Mouse (Mus musculus): ENCODE measurements around the gene Wars.

The Wars gene

DNA sequence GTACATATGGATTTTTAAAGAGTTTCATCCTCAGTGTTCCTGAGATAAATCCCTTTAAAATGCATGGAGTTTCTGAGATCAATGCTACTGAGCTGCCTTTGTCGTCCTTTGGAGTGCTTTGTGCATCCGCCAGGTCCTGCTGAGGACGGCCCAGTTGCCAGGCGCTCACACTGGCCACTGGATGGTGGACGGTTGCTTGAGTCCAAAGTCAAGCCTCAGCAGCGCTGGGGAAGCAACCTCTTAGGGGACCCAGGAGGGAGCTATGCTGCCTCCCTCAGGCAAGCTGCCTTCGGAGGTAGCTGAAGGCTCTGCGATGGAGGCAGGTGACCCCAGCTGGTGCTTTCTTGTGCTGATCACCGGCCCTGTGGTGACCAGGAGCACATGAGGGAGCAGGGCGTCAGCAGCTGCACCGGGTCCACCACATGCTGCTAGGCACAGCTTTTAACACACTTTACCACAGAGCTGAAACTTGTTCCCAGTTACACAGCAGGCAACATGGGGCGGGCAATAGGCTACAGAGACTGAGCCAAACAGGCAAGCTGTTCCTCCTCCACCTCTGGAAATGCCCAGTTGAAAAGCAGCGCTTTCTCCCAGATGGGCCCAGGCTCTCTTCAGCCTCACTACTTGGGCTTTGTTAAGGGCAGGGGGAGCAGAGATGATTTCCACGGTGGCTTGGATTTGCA is 11.8 kb upstream of the Wars start:
- DNase-seq: no peak

DNA sequence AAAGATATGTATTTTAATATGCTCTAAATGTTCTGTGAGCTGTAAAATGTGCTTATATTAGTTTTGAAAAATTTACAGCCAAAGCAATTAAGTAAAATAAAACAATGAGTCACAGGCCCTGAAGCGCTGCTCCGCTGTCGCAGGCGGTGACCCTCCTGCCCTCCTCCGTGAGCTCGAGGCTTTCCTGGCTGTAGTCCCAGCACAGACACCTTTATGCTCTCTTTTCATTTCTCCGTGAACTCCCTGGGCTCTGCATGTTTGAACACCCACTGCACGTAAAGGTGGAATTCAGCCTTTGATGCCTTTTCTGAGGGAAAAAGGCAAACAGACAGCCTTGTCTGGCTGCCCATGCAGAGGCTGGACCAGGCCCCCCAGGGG is 10.3 kb upstream of the Wars start:
- DNase-seq: no peak

DNA sequence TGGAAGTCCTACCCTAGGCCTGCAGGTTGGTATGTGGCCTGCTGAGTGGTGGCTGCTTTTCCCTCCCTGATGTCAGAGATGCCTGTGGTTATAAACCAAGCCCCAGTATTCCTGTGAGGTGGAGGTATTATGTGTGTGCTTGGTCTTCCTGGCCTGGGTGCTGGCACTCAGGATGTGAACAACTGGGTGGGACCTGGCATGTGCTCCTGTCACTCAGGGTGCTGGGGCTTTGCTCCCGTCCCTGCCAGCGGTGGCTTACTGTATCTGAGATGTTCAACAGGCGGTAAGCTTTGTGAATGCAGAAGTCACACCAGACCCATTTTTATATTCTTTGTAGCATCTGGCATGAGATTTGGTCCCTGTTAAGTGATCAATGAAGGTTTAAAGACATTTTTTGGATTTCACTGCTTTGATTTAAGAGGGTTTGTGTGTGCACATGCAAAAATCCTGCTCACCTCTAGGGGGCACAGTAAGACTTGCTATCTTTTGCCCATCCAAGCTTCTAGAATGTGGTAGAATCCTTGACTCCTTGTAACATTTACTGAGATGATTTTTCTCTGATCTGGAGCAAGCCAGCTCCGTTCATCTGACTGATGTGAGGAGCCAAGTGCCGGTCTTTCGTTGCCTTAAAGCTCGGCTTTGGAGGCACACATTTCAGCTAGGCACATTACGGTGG is 9.8 kb upstream of the Wars start:
- DNase-seq: peak in 1 of 2 experiments; percentile 37

DNA sequence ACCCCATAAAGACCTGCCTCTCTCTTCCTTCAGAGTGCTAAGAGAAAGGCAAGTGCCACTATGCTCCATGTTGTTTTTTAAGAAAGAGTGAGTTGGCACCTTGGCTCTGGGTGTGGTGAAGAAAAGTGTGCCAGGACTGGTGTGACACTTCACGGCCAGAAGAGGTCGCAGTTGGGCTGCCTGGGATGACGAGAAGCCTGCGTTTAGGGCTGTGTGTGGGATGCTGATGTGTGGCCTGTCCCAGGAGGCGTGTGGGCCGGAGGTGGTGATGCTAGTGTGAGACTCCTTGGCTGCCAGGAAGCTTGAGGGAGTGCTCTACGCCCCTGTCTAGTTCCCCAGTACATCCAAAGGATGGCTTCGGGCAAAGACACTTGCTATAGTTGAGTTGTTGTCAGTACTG is 9.0 kb upstream of the Wars start:
- peak; percentile 39 for DNase-seq

DNA sequence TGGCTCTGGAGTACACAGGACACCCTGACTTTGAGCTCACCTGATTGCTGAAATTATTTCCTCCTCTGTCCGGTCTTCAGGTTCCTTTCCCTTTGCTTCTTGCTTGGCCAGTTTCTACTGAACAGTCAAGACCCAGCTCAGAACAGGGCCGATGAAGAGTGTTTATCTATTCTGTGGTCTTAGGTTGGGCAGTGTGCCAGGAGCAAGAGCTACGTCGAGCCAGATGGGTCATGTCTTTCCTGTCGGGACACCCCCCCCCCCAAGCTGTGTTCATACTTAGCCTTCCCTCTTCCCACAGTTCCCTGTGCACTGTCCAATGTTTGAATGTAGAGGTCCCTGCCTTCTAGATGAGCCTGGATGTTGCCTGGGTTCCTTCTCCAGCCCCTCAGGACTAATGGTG is 7.4 kb upstream of the Wars start:
- DNase-seq: no peak

DNA sequence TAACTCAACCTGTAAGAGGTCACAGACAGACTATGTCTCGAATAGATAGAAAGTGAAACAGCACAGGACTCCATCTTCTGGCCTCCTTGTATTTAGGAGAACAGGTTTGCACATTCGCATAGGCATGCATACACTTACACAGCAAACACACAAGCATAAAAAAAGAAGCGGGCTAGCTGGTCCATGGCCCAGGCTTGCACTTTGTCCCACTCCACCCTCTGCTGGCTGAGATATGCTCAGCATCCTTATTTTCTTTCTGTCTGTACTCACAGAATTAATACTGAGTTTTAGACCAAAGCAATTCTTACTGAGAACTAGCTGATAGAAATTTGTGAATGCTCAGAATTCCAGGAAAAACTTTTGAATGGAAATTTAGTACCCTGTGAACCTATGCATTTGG is 2.0 kb upstream of the Wars start:
- DNase-seq: no peak

DNA sequence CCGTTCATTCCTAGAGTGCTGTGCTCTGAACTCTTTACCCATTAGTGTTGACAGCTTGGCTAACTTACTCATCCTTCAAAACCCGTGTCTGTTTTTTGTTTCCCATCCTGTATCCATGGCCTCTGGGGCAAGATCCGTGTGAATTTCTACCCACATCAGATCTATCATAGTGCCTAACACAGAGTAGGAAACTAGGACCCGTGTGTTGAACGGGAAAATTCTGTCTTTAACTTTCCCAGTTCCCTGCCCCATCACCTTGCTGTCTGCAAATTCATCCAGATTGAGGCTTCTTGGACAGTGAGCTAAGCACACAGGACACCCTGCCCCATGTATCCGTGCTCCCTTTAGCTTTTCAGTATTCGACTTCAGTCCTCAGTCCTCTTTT is 450 bp upstream of the Wars start:
- no peak for DNase-seq

DNA sequence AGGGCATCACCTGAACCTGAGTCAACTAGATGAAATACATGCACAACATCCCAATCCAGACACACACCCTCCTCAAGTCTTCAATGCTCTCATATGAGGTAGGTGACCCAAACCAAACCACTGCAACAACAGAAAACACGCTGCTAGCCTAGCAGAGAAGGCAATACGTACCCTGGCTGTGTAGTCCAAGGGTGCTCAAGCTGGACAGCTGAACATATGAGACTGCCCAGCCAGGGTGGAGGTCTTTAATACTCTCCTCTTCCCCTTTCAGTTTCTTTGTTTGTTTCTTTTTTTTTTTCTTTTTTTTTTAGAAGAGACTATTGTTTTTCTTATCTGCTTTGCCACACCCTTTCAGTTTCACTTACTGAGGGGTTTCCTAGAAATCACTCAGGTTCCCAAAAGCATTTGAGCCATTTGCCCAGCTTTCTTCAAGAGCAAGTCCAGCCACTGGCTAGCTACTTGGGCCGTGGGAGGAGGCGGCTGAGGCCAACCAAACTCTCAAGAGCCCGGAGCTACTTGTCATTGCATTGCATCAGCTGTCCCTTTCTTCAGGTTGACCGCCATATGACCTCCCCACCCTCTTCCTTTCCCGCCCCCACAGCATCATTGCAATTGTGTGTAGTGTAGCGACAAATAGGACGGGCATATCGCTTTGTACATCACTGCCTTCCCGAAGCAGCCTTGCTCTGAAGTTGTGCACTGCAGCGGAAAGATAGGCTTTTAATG is 822 bp downstream of the Wars start, which contains the start of gene Wdr25:
Gene Wdr25 (plus strand): TSS at position 643 of the 726 bp plus-strand sequence.
- no peak for DNase-seq

DNA sequence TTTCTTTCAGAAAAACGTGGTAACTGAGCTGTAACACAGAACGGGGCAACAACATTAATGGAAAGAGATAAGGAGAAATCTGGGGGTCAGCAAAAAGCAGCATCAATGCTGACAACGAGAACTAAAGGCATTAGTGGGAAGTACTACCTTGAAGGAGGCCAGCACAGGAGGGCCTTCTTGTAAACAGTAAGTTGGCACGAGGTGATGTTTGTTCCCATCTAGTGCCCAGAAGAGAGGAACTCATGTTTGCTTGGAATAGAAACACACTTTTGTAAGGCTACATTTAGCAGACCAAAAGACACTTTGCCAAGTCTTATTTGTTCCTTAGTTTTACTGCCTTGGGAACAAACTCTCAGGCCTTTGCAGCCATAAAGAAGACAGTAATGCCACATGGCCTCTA is 5.3 kb downstream of the Wars start:
- no peak for DNase-seq

DNA sequence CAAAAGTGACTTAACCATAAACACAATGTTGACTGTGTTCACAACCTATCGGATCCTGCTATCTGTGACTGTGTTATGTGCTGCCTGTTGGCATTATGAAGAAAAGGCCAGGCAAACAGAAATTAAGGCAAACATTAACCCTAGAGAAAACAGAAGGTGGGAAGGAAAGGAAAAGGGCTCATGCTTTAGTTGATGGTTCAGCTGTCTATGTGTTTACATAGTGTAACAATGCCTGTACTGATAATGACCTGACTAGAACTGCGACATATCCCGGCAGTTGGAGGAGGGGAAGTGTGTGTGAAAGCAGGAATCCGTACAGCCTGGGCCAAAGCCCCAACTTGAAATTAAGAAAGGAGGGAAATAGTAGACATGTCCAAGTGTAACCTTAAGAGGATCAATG is 6.9 kb downstream of the Wars start:
- DNase-seq: no peak

DNA sequence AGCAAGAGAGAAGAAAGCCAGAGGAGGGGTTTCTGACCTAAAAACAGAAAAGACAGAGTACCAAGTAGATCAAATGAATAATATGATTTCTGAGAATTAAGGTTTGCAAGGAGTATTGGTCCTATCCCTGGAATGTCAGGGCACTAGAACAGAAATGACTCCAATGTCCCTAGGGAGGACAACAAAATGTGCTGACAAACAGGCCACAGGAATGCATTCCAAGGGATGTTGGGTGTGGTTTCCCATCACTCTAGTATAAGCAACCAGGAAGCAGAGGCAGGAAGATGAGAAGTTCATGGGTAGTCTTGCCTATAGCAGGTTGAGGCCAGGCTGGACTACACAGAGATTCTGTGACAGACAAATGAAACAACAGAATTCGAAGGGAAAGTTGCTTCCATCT is 8.1 kb downstream of the Wars start:
- no peak for DNase-seq

DNA sequence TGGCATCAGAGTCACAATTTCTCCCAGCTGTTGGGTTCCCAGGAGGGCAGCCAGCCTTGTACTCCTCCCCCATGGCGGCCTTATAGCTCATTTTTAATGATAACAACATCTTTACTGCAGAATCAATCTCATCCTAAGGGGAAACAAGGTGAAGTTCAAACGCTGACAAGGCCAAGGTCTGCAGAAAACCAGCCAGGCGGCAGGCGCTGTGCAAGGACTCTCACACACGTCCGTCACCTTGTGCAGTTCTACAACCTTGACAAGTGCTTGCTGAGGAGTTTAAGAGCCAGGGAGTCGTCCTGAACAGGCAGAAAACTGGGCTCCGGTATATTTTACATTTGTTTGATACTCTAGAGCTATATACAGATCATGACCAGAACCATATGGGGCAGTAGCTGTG is 11.2 kb downstream of the Wars start:
- no peak for DNase-seq

DNA sequence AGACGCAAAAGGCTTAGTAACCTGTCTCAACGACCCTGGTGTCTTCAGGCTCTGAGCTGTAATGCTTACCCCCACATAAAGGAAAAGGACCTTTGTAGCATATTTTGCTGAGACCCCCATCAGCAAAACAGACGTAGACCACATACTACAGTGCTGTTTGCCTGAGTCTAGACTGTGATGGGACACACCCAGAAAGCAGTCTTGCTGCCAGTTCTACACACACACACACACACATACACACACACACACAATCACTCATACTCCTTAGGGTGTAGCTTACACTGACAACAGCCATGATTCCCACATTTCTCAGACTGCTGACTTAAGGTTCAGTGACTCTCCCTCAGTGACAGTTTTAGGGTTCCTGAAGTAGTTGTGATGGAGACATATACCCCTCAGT is 12.8 kb downstream of the Wars start:
- no peak for DNase-seq

DNA sequence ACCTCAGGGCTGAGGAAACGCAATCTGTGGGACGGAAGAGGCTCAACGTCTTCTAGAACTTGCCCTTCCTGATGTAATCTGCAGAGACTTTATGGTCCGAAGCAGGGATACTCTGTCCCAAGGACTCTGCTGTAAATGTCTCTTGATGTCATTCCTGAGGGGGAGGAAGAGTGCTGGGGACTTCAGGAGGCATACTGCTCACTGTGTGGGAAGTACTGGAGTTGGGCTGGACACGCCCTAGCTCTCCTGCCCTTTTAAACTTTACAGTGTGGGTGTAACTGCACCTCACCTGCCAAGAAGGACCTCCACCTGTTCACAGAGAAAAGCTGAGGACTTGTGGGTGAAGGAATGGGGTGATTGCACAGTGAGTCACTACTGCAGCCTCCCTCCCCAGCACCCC is 13.4 kb downstream of the Wars start:
- DNase-seq: no peak

DNA sequence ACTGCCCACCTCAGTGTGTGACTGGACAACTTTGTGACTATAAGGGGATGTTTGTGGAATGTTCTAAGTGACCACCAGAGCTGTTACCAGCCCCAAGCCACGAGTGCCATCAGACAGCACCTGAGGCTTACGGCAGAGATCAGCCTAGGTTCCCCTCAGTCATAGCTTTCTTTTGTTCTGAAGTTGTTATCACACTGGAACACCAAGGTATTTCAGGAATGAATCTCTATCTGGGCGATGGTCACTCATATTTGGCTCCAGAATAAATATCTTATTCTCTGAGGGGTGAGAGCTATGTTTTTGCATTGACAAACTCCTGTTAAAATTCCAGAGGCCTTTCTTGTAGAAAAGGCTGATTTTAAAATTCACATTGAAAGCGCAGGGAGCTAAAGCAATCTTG is 14.8 kb downstream of the Wars start:
- no peak for DNase-seq

DNA sequence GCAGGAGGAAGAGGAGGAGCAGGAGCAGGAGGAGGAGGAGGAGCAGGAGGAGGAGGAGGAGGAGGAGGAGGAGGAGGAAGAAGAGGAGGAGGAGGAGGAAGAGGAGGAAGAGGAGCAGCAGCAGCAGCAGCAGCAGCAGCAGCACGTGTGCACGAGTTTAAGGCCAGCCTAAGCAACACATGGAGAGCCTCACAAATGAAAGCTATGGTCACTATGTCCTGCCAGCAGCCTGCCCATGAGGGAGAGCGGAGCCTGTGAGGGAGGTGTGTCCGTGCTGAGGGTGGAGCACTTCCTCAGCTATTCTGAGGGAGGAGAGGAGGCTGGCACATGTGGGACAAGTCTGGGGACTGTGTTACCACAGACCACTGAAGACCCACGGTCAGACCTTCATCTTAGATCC is 20.9 kb downstream of the Wars start:
- no peak for DNase-seq

DNA sequence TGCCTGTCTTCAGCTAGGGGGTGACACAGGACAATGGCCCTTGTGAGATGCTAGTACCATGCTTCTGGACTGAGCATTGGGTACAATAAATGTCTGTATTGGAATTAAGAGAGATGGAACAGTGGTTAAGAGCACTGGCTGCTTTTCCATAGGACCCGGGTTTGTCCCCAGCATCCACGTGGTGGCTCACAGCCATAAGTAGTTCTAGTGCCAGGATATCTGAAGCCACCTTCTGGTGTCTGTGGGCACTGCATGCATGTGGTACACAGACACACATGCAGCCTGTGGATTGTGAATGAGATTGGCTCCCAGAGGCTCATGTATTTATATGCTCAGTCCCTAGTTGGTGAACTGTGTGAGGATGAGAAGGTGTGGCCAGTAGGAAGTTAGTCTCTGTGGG is 24.4 kb downstream of the Wars start:
- DNase-seq: peak; percentile 25 to 26

DNA sequence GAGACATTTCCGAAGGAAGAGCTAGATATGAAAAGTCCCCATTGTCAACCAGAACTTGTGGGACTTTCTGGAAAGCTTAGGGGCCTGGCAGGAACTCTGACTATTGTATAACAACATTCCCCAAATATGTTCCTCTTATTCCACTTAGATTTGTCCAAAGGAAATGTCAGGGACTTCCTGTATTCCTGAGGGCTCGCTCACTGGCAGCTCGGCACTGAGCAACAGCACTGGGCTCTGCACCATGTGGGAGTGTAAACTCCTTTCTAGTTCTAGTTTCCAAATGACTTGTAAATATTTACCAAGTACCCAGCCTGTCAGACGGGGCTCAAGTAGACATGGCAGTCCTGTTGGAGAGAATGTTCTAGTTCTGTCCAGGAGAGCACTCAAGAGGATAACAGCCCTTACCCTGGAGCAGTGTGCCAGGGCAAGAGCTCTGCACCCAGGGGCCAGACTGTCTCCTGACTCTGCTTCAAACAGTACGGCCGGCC is 28.9 kb downstream of the Wars start:
- DNase-seq: no peak

DNA sequence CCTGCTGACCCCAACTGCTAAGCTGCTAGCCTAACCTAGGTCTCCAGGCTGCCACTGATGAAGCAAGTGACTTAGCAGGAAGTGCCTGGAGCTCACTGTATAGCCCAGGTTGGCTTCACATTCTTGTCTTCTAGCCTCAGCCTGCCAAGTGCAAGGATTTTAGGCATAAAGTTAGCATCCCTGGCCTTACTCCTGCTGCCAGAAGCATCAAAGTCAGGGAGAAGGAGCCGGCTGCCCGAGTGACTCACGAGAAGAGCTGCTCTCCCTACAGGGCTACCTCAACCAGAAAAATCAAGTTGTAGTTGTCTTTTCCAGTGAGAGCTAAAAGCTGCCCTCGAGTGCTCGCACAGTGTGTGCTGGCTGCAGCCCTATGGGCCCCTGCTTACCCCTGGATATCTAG is 35.5 kb downstream of the Wars start:
- DNase-seq: no peak

DNA sequence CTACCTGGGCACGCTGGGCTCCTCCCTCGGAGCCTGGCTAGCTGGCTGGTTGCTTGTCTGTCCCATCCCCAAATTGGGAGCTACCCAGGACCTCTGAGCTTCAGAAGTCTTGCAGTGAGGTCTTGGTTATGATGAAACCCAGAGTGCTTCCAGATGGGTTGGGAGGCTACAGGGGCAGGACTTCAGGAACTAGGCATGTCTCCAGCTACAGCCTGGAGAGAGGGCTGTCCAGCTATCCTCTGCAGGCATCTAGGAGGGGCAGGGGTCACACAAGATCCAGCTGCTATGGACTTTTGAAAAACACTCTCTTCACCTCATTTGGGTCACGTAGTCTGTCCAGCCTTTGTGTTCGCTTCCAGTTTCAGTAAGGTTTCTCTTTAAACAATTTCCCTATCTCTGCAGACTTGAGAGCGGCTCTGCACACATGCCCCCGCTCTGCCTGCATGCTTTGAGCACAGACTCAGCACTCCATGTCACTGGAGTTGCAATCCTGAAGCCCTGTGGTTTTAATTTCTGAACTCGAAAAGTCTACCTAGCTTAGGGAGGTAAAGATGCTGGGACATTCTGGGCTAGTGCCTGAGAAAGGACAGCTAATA is 36.3 kb downstream of the Wars start:
- DNase-seq: no peak

DNA sequence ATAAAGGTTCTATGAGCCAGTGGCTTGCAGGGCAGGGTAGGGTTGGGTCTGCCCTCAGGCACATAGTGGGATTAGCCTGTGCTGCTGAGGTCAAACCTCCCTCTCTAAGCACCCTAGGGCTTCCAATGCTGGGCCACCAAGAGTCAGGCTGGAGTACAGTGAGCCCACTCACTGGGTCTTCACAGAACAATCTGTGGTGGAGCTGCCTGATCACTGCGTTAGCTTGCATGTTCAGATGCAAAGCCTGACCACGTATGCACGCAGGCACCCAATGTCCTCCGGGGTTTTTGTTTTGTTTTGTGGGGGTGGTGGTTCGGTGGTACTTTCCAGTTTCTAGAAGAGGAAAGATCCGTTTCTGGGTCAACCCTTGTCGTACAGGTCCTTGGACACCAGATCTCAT is 36.9 kb downstream of the Wars start:
- no peak for DNase-seq

DNA sequence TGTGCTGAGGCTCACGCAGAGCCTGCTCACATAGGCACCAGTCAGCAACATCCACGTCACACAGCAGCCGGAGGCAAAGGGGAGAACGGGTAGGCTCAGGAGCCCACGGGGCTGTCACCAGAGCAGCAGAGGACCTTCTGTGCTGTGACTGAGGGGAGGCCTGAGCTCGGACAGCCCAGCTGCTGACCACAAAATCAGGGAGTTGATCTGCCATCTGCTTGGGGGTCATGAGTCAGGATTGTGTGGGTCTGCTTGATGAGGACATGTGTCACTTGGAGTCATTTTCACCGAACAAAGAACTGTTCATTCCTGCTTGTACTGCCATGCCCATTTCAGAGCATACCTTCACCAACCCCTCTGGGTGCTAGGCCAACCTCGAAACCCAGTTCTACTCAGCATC is 37.8 kb downstream of the Wars start:
- DNase-seq: no peak

DNA sequence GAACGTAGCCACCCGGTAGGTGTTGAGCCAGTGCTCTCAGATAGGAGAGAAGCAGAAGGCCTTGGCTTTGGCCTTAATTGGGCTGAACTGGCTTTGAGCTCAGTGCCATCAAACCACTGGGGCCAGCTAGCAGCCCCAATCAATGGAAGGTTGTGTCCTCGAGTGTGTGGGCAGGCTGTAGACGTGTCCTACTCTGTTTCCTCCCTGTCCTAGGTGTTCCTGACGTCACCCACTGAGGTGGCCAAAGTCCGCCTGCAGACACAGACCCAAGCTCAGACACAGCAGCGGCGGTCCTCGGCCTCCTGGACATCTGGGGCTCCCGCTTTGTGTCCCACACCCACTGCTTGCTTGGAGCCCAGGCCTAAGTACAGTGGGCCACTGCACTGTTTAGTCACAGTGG is 38.9 kb downstream of the Wars start:
- DNase-seq: no peak

DNA sequence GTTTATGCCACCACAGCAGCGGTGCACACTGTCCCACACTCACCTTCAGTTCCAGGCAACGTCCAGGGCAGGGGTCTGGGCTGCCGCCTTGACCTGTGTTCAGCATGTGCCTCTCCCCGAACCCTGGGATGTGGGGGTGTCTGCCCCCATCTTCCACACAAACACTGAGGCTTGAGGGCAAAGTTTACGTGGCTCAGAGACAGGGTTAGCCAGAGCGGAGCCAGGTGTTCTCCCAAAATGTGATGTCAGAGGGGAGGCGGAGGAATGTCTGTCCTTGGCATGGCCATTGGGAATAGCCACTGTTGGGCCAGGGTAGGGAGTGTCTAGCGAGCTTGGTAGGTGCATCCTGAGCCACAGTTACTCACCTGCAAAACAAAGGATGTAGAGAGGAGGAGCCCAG is 41.2 kb downstream of the Wars start:
- no peak for DNase-seq

Data from thymus, postnatal 36 days (tissue).